18 mouse cellular contexts compared by ENCODE assay signal in the genomic region with DNA sequence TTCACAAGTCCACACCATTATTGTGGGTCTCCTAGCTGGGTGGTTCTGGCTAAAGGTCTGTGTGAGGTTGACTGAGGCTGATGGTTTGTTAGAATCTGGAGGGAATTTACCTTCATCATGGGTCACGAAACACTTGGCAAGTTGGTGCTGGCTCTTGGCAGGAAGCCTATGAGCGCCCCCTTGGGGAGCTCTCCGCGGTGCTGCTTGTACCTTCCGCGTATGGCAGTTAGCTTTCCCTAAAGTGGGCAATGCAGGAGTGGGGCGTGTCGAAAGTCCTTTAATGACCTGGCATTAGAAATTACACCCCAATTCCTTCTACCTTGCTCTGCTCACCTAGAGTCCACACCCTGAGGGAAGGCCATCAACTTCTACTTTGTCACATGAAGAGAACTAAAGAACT.
DNase-seq lines count a peak whose midpoint lies in the region; TF ChIP-seq lines count a peak whose summit lies in the region.
"Had no signal": no experiment of that assay in that cellular context is flagged by ENCODE, and none has a peak within 500 bp of the region (broad histone marks: within the 10 kb centered on the region; RNA-seq: fewer than 3 reads in every experiment).

No protein-coding gene starts in this region.

- TF ChIP-seq POLR2A in kidney, adult 2 months (IDR thresholded peaks at IDR 0.05; ENCODE audit: low read depth, low read length) = no peak

- 65% methylated on average over 8 of the region's 8 CpGs for WGBS in kidney, adult 2 months
- WGBS in embryonic facial prominence, embryonic 10.5 days = 54% methylated on average over 8 of the region's 8 CpGs

- H3K27ac ChIP-seq in kidney, adult 2 months (ENCODE audit: insufficient read depth, low read depth, low read length) = no peak overlapping the region
- no peak overlapping the region for H3K27ac ChIP-seq in embryonic facial prominence, embryonic 10.5 days (replicated peaks)
- H3K27ac ChIP-seq: embryonic facial prominence, embryonic 13.5 days; heart, embryonic 15.5 days; kidney, embryonic 15.5 days; left cerebral cortex, adult 2 months; liver, embryonic 15.5 days had no signal

- TF ChIP-seq CTCF in kidney, adult 2 months (conservative IDR thresholded peaks at IDR 0.05; ENCODE audit: insufficient read depth, insufficient read length, low read depth, low read length) = no peak

- no peaks in the 10 kb centered on the region for H3K9me3 ChIP-seq in embryonic facial prominence, embryonic 10.5 days
- H3K9me3 ChIP-seq: embryonic facial prominence, embryonic 13.5 days; heart, embryonic 15.5 days; kidney, embryonic 15.5 days; liver, embryonic 15.5 days had no signal

- no peak overlapping the region for H3K4me3 ChIP-seq in kidney, adult 2 months (ENCODE audit: insufficient read depth, low read depth, low read length)
- H3K4me3 ChIP-seq in embryonic facial prominence, embryonic 10.5 days = no peak overlapping the region
- H3K4me3 ChIP-seq: embryonic facial prominence, embryonic 13.5 days; heart, embryonic 15.5 days; kidney, embryonic 15.5 days; left cerebral cortex, adult 2 months; liver, embryonic 15.5 days; myocyte had no signal

- H3K4me1 ChIP-seq in kidney, adult 2 months (ENCODE audit: control insufficient read depth, insufficient read depth, low read length) = no peaks in the 10 kb centered on the region
- H3K4me1 ChIP-seq in embryonic facial prominence, embryonic 10.5 days = no peaks in the 10 kb centered on the region
- H3K4me1 ChIP-seq: embryonic facial prominence, embryonic 13.5 days; heart, embryonic 15.5 days; liver, embryonic 15.5 days had no signal

- no peaks in the 10 kb centered on the region for H3K27me3 ChIP-seq in kidney, adult 2 months (replicated peaks; ENCODE audit: control insufficient read depth, insufficient read depth, low read length)
- H3K27me3 ChIP-seq in embryonic facial prominence, embryonic 10.5 days (replicated peaks; ENCODE audit: low read depth, poor library complexity, severe bottlenecking) = no peaks in the 10 kb centered on the region
- H3K27me3 ChIP-seq: embryonic facial prominence, embryonic 13.5 days; heart, embryonic 15.5 days; kidney, embryonic 15.5 days; liver, embryonic 15.5 days had no signal

- DNase-seq in kidney, adult 2 months = peak; percentile 3
- DNase-seq in kidney, adult 8-10 months = no peak
- peak; percentile 41 for DNase-seq in testis, postnatal 10 days (ENCODE audit: low spot score)
- DNase-seq in testis, postnatal 14 days (ENCODE audit: low spot score) = no peak
- DNase-seq in embryonic facial prominence, embryonic 10.5 days (ENCODE audit: low spot score) = peak; percentile 24
- no peak for DNase-seq in gastrocnemius, postnatal 10 days
- DNase-seq in urinary bladder, postnatal 25 days (ENCODE audit: low spot score) = no peak
- DNase-seq: cerebellum, adult 9-11 months; forebrain, postnatal 0 days; midbrain, embryonic 14.5 days; retina, postnatal 1 day; right cerebral cortex, postnatal 4 days had no signal

- H3K36me3 ChIP-seq in kidney, adult 2 months (ENCODE audit: control insufficient read depth, insufficient read depth, low read length) = no peaks in the 10 kb centered on the region
- no peaks in the 10 kb centered on the region for H3K36me3 ChIP-seq in embryonic facial prominence, embryonic 10.5 days (replicated peaks)
- H3K36me3 ChIP-seq: embryonic facial prominence, embryonic 13.5 days; heart, embryonic 15.5 days; kidney, embryonic 15.5 days; liver, embryonic 15.5 days had no signal

Comparison
In these comparisons a context has a peak if more than half of its experiments do, and no peak if none do; other contexts are left out.
1. DNase-seq: peak in kidney, adult 2 months (single experiment), testis, postnatal 10 days (single experiment) and embryonic facial prominence, embryonic 10.5 days (single experiment); none in kidney, adult 8-10 months (0 of 2), testis, postnatal 14 days (single experiment), gastrocnemius, postnatal 10 days (single experiment) and urinary bladder, postnatal 25 days (single experiment).